Mouse (Mus musculus): ENCODE results near the gene Sept1. TPM values are rescaled to one million over a fixed set of nuclear protein-coding genes. Genes with fewer than 3 reads are reported as not detected.

Gene Sept1
- polyA plus RNA-seq, 1 experiment: 2.2 TPM

GRCm38 (mm10) chr7:127194011-127194632, 38.8 kb downstream of the Sept1 start:
- H3K4me3 ChIP-seq: peak overlapping the region; percentile 64

GRCm38 (mm10) chr7:127192989-127193388, 39.9 kb downstream of the Sept1 start:
- no peak overlapping the region for H3K4me3 ChIP-seq
- no peak for TF ChIP-seq USF1 (IDR thresholded peaks at IDR 0.05; ENCODE audit: low read depth)
- no peak for TF ChIP-seq TCF12 (IDR thresholded peaks at IDR 0.05; ENCODE audit: insufficient read depth, poor library complexity, severe bottlenecking)
- TF ChIP-seq REST (IDR thresholded peaks at IDR 0.05; ENCODE audit: insufficient read depth, insufficient read length): no peak
- no peak for TF ChIP-seq TCF3 (IDR thresholded peaks at IDR 0.05; ENCODE audit: insufficient read length, low read depth)
- no peak for TF ChIP-seq POLR2A (IDR thresholded peaks at IDR 0.05; ENCODE audit: insufficient read length, low read depth)
- no peak for TF ChIP-seq E2F4 (IDR thresholded peaks at IDR 0.05; ENCODE audit: insufficient read depth)
- no peak for TF ChIP-seq MYOG (IDR thresholded peaks at IDR 0.05; ENCODE audit: control insufficient read depth in 1 of 3, insufficient read depth in 1 of 3, insufficient read length in 2 of 3, low read depth in 2 of 3)
- no peak for TF ChIP-seq CEBPB (IDR thresholded peaks at IDR 0.05; ENCODE audit: insufficient read depth, poor library complexity, severe bottlenecking)
- TF ChIP-seq MAX (IDR thresholded peaks at IDR 0.05; ENCODE audit: low read depth): no peak
- TF ChIP-seq SRF (IDR thresholded peaks at IDR 0.05; ENCODE audit: control insufficient read depth, insufficient read length, low read depth): no peak
- TF ChIP-seq POLR2AphosphoS2 (IDR thresholded peaks at IDR 0.05; ENCODE audit: insufficient read length, low read depth): no peak
- no peak for TF ChIP-seq MYOD1 (IDR thresholded peaks at IDR 0.05; ENCODE audit: control insufficient read depth in 1 of 3, insufficient read length in 2 of 3, low read depth in 2 of 3)
- no peak overlapping the region for H3ac ChIP-seq (ENCODE audit: control insufficient read depth, insufficient read length)
- H3K79me2 ChIP-seq (ENCODE audit: control insufficient read depth, insufficient read depth): peaks cover 10% of the 10 kb centered on the region
- no peak overlapping the region for H3K4me2 ChIP-seq (ENCODE audit: low read depth)
- no peaks in the 10 kb centered on the region for H3K27me3 ChIP-seq (ENCODE audit: control insufficient read depth, insufficient read depth, insufficient read length)
- H3K36me3 ChIP-seq (ENCODE audit: control insufficient read depth, insufficient read depth): peaks cover 24% of the 10 kb centered on the region

More at GRCm38 (mm10) chr7:127194011-127194632, 38.8 kb downstream of the Sept1 start:
- no peak overlapping the region for H3ac ChIP-seq (ENCODE audit: control insufficient read depth, insufficient read length)
- no peaks in the 10 kb centered on the region for H3K27me3 ChIP-seq (ENCODE audit: control insufficient read depth, insufficient read depth, insufficient read length)
- peaks cover 10% of the 10 kb centered on the region for H3K79me2 ChIP-seq (ENCODE audit: control insufficient read depth, insufficient read depth)
- peaks cover 24% of the 10 kb centered on the region for H3K36me3 ChIP-seq (ENCODE audit: control insufficient read depth, insufficient read depth)
- TF ChIP-seq POLR2AphosphoS2 (IDR thresholded peaks at IDR 0.05; ENCODE audit: insufficient read length, low read depth) (no peak), SRF (IDR thresholded peaks at IDR 0.05; ENCODE audit: control insufficient read depth, insufficient read length, low read depth) (no peak), USF1 (IDR thresholded peaks at IDR 0.05; ENCODE audit: low read depth) (no peak), TCF12 (IDR thresholded peaks at IDR 0.05; ENCODE audit: insufficient read depth, poor library complexity, severe bottlenecking) (no peak), MYOG (IDR thresholded peaks at IDR 0.05; ENCODE audit: control insufficient read depth in 1 of 3, insufficient read depth in 1 of 3, insufficient read length in 2 of 3, low read depth in 2 of 3) (no peak), TCF3 (IDR thresholded peaks at IDR 0.05; ENCODE audit: insufficient read length, low read depth) (no peak)
- H3K4me2 ChIP-seq (ENCODE audit: low read depth): peak overlapping the region; percentile 75

- TF ChIP-seq SRF (IDR thresholded peaks at IDR 0.05; ENCODE audit: control insufficient read depth, insufficient read length, low read depth) (no peak), POLR2AphosphoS2 (IDR thresholded peaks at IDR 0.05; ENCODE audit: insufficient read length, low read depth) (no peak), REST (IDR thresholded peaks at IDR 0.05; ENCODE audit: insufficient read depth, insufficient read length) (no peak), MYOD1 (IDR thresholded peaks at IDR 0.05; ENCODE audit: control insufficient read depth in 1 of 3, insufficient read length in 2 of 3, low read depth in 2 of 3) (no peak), POLR2A (IDR thresholded peaks at IDR 0.05; ENCODE audit: insufficient read length, low read depth) (no peak), MYOG (IDR thresholded peaks at IDR 0.05; ENCODE audit: control insufficient read depth in 1 of 3, insufficient read depth in 1 of 3, insufficient read length in 2 of 3, low read depth in 2 of 3) (no peak), MAX (IDR thresholded peaks at IDR 0.05; ENCODE audit: low read depth) (no peak), TCF12 (IDR thresholded peaks at IDR 0.05; ENCODE audit: insufficient read depth, poor library complexity, severe bottlenecking) (no peak), USF1 (IDR thresholded peaks at IDR 0.05; ENCODE audit: low read depth) (no peak), TCF3 (IDR thresholded peaks at IDR 0.05; ENCODE audit: insufficient read length, low read depth) (no peak)
- no peak overlapping the region for H3K4me2 ChIP-seq (ENCODE audit: low read depth)
- H3K27me3 ChIP-seq (ENCODE audit: control insufficient read depth, insufficient read depth, insufficient read length): no peaks in the 10 kb centered on the region
- H3K79me2 ChIP-seq (ENCODE audit: control insufficient read depth, insufficient read depth): peaks cover 10% of the 10 kb centered on the region
- H3K36me3 ChIP-seq (ENCODE audit: control insufficient read depth, insufficient read depth): peaks cover 20% of the 10 kb centered on the region
- no peak overlapping the region for H3K4me3 ChIP-seq
- H3ac ChIP-seq (ENCODE audit: control insufficient read depth, insufficient read length): no peak overlapping the region
Observed at GRCm38 (mm10) chr7:127190672-127191071, 42.3 kb downstream of the Sept1 start.

GRCm38 (mm10) chr7:127188305-127189276, 44.3 kb downstream of the Sept1 start:
- Histone ChIP-seq H3ac (ENCODE audit: control insufficient read depth, insufficient read length) (no peak overlapping the region), H3K4me3 (no peak overlapping the region), H3K36me3 (ENCODE audit: control insufficient read depth, insufficient read depth) (peaks cover 15% of the 10 kb centered on the region), H3K79me2 (ENCODE audit: control insufficient read depth, insufficient read depth) (no peaks in the 10 kb centered on the region), H3K27me3 (ENCODE audit: control insufficient read depth, insufficient read depth, insufficient read length) (no peaks in the 10 kb centered on the region), H3K4me2 (ENCODE audit: low read depth) (no peak overlapping the region)
- TF ChIP-seq POLR2A (IDR thresholded peaks at IDR 0.05; ENCODE audit: insufficient read length, low read depth) (no peak), USF1 (IDR thresholded peaks at IDR 0.05; ENCODE audit: low read depth) (no peak), REST (IDR thresholded peaks at IDR 0.05; ENCODE audit: insufficient read depth, insufficient read length) (no peak), MYOG (IDR thresholded peaks at IDR 0.05; ENCODE audit: control insufficient read depth in 1 of 3, insufficient read depth in 1 of 3, insufficient read length in 2 of 3, low read depth in 2 of 3) (no peak), E2F4 (IDR thresholded peaks at IDR 0.05; ENCODE audit: insufficient read depth) (no peak), CEBPB (IDR thresholded peaks at IDR 0.05; ENCODE audit: insufficient read depth, poor library complexity, severe bottlenecking) (no peak), TCF12 (IDR thresholded peaks at IDR 0.05; ENCODE audit: insufficient read depth, poor library complexity, severe bottlenecking) (no peak), TCF3 (IDR thresholded peaks at IDR 0.05; ENCODE audit: insufficient read length, low read depth) (no peak), SRF (IDR thresholded peaks at IDR 0.05; ENCODE audit: control insufficient read depth, insufficient read length, low read depth) (no peak), MYOD1 (IDR thresholded peaks at IDR 0.05; ENCODE audit: control insufficient read depth in 1 of 3, insufficient read length in 2 of 3, low read depth in 2 of 3) (no peak), POLR2AphosphoS2 (IDR thresholded peaks at IDR 0.05; ENCODE audit: insufficient read length, low read depth) (no peak), MAX (IDR thresholded peaks at IDR 0.05; ENCODE audit: low read depth) (no peak)

Data from myocyte (in vitro differentiated cells).